Mouse (Mus musculus) neutrophil, adult 59 days (primary cell): ENCODE results near the gene Pex14. TPM values are rescaled to one million over a fixed set of nuclear protein-coding genes. Genes with fewer than 3 reads are reported as not detected.

Experiments
- total RNA-seq, 2 experiments: library from RNA; stranded (reverse); gene quantifications; 1 replicate in 1 of 2; 2 replicates in 1 of 2; pipeline ENCODE4 v1.2.4; 2023

Pex14 gene
- total RNA-seq = 10 to 100 TPM; 17.4 to 17.5 TPM

GRCm38 (mm10) chr4:149099369-149100017, at the start of gene Pex14:
Pex14 (minus strand) TSS chr4:149099876.

GRCm38 (mm10) chr4:149136982-149137770, 37.5 kb upstream of the Pex14 start, which contains the start of gene Cenps:
Cenps (minus strand) TSS chr4:149137629.

GRCm38 (mm10) chr4:149126663-149127062, 27.0 kb upstream of the Pex14 start, which contains the start of gene Cort:
Cort (minus strand) TSS chr4:149126763.

GRCm38 (mm10) chr4:149103875-149104561, 4.3 kb upstream of the Pex14 start, which contains the start of gene Dffa:
Dffa (plus strand) TSS chr4:149104146.

Other genes with a start within 250 kb of the Pex14 start
- gene Dffa, start 4.3 kb upstream of the Pex14 start, total RNA-seq = 10 to 100 TPM; 17.0 to 19.7 TPM
- gene Cort, start 26.9 kb upstream of the Pex14 start, total RNA-seq = 1 to 10 TPM in 1 of 2 experiments, not detected in 1; 1.6 TPM
- gene Cenps, start 37.8 kb upstream of the Pex14 start, total RNA-seq = 10 to 100 TPM; 15.2 to 15.4 TPM
- 100 to 1,000 TPM; 739 to 743 TPM for gene Pgd, start 66.9 kb upstream of the Pex14 start, total RNA-seq
- gene Kif1b, start 207.8 kb upstream of the Pex14 start, total RNA-seq = 10 to 100 TPM; 59.8 to 61.1 TPM